In genomic region chr15:101175613-101176283, GRCm38 (mm10) we compare ENCODE assay signal across 8 mouse cellular contexts. TPM values are rescaled to one million over a fixed set of nuclear protein-coding genes. Genes with fewer than 3 reads are reported as not detected.
A peak's percentile ranks its signal among the peaks of the same experiment; 100 is the strongest.
DNase-seq lines count a peak whose midpoint lies in the region; ATAC-seq and TF ChIP-seq lines count a peak whose summit lies in the region.

No protein-coding gene starts in this region.

- 0 out of 2 replicates have a peak, but pooled peaks cover 8% of the 10 kb centered on the region for H3K27me3 ChIP-seq in embryonic facial prominence, embryonic 13.5 days
- no peaks in the 10 kb centered on the region for H3K27me3 ChIP-seq in hindbrain, embryonic 16.5 days (replicated peaks; ENCODE audit: control insufficient read depth, insufficient read depth, low read length)

- peak overlapping the region; percentile 95 for H3K9ac ChIP-seq in embryonic facial prominence, embryonic 13.5 days
- H3K9ac ChIP-seq in hindbrain, embryonic 16.5 days (ENCODE audit: low read depth, low read length) = peak overlapping the region; percentile 97

- peaks cover 57% of the 10 kb centered on the region for H3K4me1 ChIP-seq in embryonic facial prominence, embryonic 13.5 days
- H3K4me1 ChIP-seq in hindbrain, embryonic 16.5 days (ENCODE audit: control insufficient read depth, insufficient read depth, low read depth, low read length) = peaks cover 26% of the 10 kb centered on the region

- TF ChIP-seq CTCF in layer of hippocampus, adult 2 months (conservative IDR thresholded peaks at IDR 0.05) = no peak

- peak overlapping the region; percentile 97 for H3K27ac ChIP-seq in layer of hippocampus, adult 2 months
- peak overlapping the region; percentile 73 for H3K27ac ChIP-seq in embryonic facial prominence, embryonic 13.5 days
- H3K27ac ChIP-seq in hindbrain, embryonic 16.5 days (ENCODE audit: low read depth, low read length) = peak overlapping the region; percentile 91

- peak overlapping the region; percentile 75 for H3K4me2 ChIP-seq in embryonic facial prominence, embryonic 13.5 days
- peak overlapping the region; percentile 87 for H3K4me2 ChIP-seq in hindbrain, embryonic 16.5 days (ENCODE audit: low read length)

- no peaks in the 10 kb centered on the region for H3K9me3 ChIP-seq in embryonic facial prominence, embryonic 13.5 days
- H3K9me3 ChIP-seq in hindbrain, embryonic 16.5 days (ENCODE audit: control insufficient read depth, low read length) = no peaks in the 10 kb centered on the region

- no peak for ATAC-seq in embryonic facial prominence, embryonic 13.5 days (ENCODE audit: insufficient number of reproducible peaks, insufficient read depth, low FRiP score, low TSS enrichment, low read depth)
- ATAC-seq in hindbrain, embryonic 16.5 days = no peak
- no peak for ATAC-seq in monocyte, adult 5-6 weeks (replicated peaks; ENCODE audit: insufficient number of reproducible peaks, low FRiP score, low TSS enrichment, poor library complexity, severe bottlenecking)

- H3K4me3 ChIP-seq in layer of hippocampus, adult 2 months = peak overlapping the region; percentile 89
- peak overlapping the region; percentile 88 for H3K4me3 ChIP-seq in embryonic facial prominence, embryonic 13.5 days
- H3K4me3 ChIP-seq in hindbrain, embryonic 16.5 days (ENCODE audit: low read length) = peak overlapping the region; percentile 91

- H3K36me3 ChIP-seq in embryonic facial prominence, embryonic 13.5 days = no peaks in the 10 kb centered on the region
- H3K36me3 ChIP-seq in hindbrain, embryonic 16.5 days (ENCODE audit: control insufficient read depth, insufficient read depth, low read length) = no peaks in the 10 kb centered on the region

- WGBS in embryonic facial prominence, embryonic 13.5 days = 19% methylated on average over 17 of the region's 17 CpGs
- 15% methylated on average over 17 of the region's 17 CpGs for WGBS in hindbrain, embryonic 16.5 days

- DNase-seq in layer of hippocampus, adult 2 months (ENCODE audit: low spot score in 2 of 2) = no peak
- DNase-seq in layer of hippocampus, adult 18-20 months (ENCODE audit: low spot score in 2 of 2) = no peak
- DNase-seq in naive thymus-derived CD4-positive, alpha-beta T cell, adult 2 months (ENCODE audit: low read depth) = peak; percentile 53
- DNase-seq in left cerebral cortex, adult 8-10 months (ENCODE audit: low spot score in 2 of 2) = no peak
- DNase-seq in adrenal gland, adult 2 months = no peak

RNA-seq across cellular contexts. Expression of gene Acvr1b, which starts 1.9 kb away (rescaled TPM):
- 10 to 100 TPM; 85.1 to 87.8 TPM for total RNA-seq in layer of hippocampus, adult 2 months (2021)
- 10 to 100 TPM; 88.8 to 90.3 TPM for total RNA-seq in layer of hippocampus, adult 18-20 months (2021)
- 8.0 TPM in 2 replicates for polyA plus RNA-seq in embryonic facial prominence, embryonic 13.5 days (2015; fragmentation: Nextera tagmentation; extraction: Ambion mirVana)
- 22.4 and 24.1 TPM in 2 replicates for polyA plus RNA-seq in hindbrain, embryonic 16.5 days (2015; fragmentation: Nextera tagmentation; extraction: Ambion mirVana)
- 14.2 to 16.4 TPM (median 14.2 TPM) in 3 replicates for total RNA-seq in monocyte, adult 5-6 weeks (2017)
- total RNA-seq in left cerebral cortex, adult 8-10 months (2022) = 100 to 1,000 TPM; 100 to 118 (median 110) TPM
- 10 to 100 TPM in 1 of 2 experiments, 1 to 10 TPM in 1; 5.2 to 10.0 TPM for total RNA-seq in adrenal gland, adult 2 months (2021)
- polyA plus RNA-seq in adrenal gland, adult 2 months (2012; rRNA removed) = 10.1 and 11.2 TPM in 2 replicates

RNA-seq across cellular contexts. Expression of gene Acvrl1, which starts 47.4 kb away (rescaled TPM):
- 10 to 100 TPM; 11.2 to 11.4 TPM for total RNA-seq in layer of hippocampus, adult 2 months (2021)
- 1 to 10 TPM; 9.7 to 9.9 TPM for total RNA-seq in layer of hippocampus, adult 18-20 months (2021)
- polyA plus RNA-seq in embryonic facial prominence, embryonic 13.5 days (2015; fragmentation: Nextera tagmentation; extraction: Ambion mirVana) = 9.9 and 10.1 TPM in 2 replicates
- polyA plus RNA-seq in hindbrain, embryonic 16.5 days (2015; fragmentation: Nextera tagmentation; extraction: Ambion mirVana) = 10.2 and 12.7 TPM in 2 replicates
- 8.5 to 20.0 TPM (median 11.2 TPM) in 3 replicates for total RNA-seq in monocyte, adult 5-6 weeks (2017)
- 10 to 100 TPM; 18.9 to 25.1 (median 19.3) TPM for total RNA-seq in left cerebral cortex, adult 8-10 months (2022)
- total RNA-seq in adrenal gland, adult 2 months (2021) = 10 to 100 TPM; 15.0 to 22.6 TPM
- polyA plus RNA-seq in adrenal gland, adult 2 months (2012; rRNA removed) = 20.9 and 23.3 TPM in 2 replicates

RNA-seq across cellular contexts. Expression of gene Grasp, which starts 48.2 kb away (rescaled TPM):
- total RNA-seq in layer of hippocampus, adult 2 months (2021) = 10 to 100 TPM; 79.5 to 82.7 TPM
- 10 to 100 TPM; 75.9 to 86.7 TPM for total RNA-seq in layer of hippocampus, adult 18-20 months (2021)
- 7.4 and 8.0 TPM in 2 replicates for polyA plus RNA-seq in embryonic facial prominence, embryonic 13.5 days (2015; fragmentation: Nextera tagmentation; extraction: Ambion mirVana)
- 1.1 and 1.7 TPM in 2 replicates for polyA plus RNA-seq in hindbrain, embryonic 16.5 days (2015; fragmentation: Nextera tagmentation; extraction: Ambion mirVana)
- 4.9 to 10.8 TPM (median 9.0 TPM) in 3 replicates for total RNA-seq in monocyte, adult 5-6 weeks (2017)
- 10 to 100 TPM; 56.3 to 63.9 (median 62.1) TPM for total RNA-seq in left cerebral cortex, adult 8-10 months (2022)
- 10 to 100 TPM; 16.4 to 21.0 TPM for total RNA-seq in adrenal gland, adult 2 months (2021)
- 53.0 and 60.3 TPM in 2 replicates for polyA plus RNA-seq in adrenal gland, adult 2 months (2012; rRNA removed)
